Comparison of ENCODE assay signal across 8 mouse cellular contexts in the genomic region with DNA sequence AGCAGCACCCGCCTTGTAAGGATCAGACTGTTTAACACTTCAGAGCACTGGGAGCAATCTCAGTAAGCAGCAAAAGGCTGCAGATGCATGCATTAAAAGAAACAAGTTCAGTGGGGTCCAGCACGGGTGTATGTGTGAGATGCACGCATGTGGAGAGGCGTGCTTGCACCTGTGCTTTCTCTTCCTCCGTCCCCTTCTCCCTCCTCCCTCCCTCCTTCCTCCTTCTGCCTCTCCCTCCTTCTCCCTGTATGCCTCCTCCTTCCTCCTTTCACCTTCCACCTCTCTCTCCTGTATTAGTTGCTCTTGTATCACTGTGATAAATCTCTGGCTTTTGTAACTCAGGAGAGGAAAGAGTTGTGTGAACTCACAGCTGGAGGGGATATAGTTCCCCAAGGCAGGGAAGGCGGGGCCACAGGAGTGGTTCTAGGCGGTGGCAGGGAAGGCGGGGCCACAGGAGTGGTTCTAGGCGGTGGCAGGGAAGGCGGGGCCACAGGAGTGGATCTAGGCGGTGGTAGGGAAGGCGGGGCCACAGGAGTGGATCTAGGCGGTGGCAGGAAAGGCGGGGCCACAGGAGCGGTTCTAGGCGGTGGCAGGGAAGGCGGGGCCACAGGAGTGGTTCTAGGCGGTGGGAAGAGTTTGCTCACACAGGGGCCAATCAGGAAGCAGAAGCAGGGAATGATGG.
DNase-seq lines count a peak whose midpoint lies in the region; ATAC-seq and TF ChIP-seq lines count a peak whose summit lies in the region.
"Had no signal": no experiment of that assay in that cellular context is flagged by ENCODE, and none has a peak within 500 bp of the region (broad histone marks: within the 10 kb centered on the region; RNA-seq: fewer than 3 reads in every experiment).

No protein-coding gene starts in this region.

- TF ChIP-seq POLR2A in ES-Bruce4 (IDR thresholded peaks at IDR 0.05; ENCODE audit: insufficient read depth, low read length): no peak
- no peak for TF ChIP-seq POLR2A in bone marrow, adult 2 months (IDR thresholded peaks at IDR 0.05; ENCODE audit: borderline replicate concordance, control insufficient read depth, low read depth, low read length)

- H3K9me3 ChIP-seq in ES-Bruce4 (replicated peaks; ENCODE audit: control insufficient read depth, insufficient read depth, low read length, poor library complexity, severe bottlenecking): no peaks in the 10 kb centered on the region
- 0 out of 2 replicates have a peak, but pooled peaks cover 5% of the 10 kb centered on the region for H3K9me3 ChIP-seq in hindbrain, embryonic 10.5 days
- no peaks in the 10 kb centered on the region for H3K9me3 ChIP-seq in limb, embryonic 13.5 days
- H3K9me3 ChIP-seq in midbrain, embryonic 16.5 days (replicated peaks; ENCODE audit: control insufficient read depth, low read length, poor library complexity, severe bottlenecking): no peaks in the 10 kb centered on the region

- DNase-seq in hindbrain, embryonic 10.5 days (ENCODE audit: low spot score): peak; percentile 59
- DNase-seq in thymus, postnatal 10 days (ENCODE audit: low spot score in 2 of 2): peak; percentile 28 to 54
- no peak for DNase-seq in right cerebral cortex, postnatal 25 days

- no peaks in the 10 kb centered on the region for H3K27me3 ChIP-seq in ES-Bruce4 (ENCODE audit: control insufficient read depth, insufficient read depth, low read length, poor library complexity, severe bottlenecking)
- peaks cover 12% of the 10 kb centered on the region; the same call in 1 of the 2 replicates for H3K27me3 ChIP-seq in hindbrain, embryonic 10.5 days (ENCODE audit: insufficient read depth, poor library complexity, severe bottlenecking)
- peaks cover 4% of the 10 kb centered on the region; the same call in 1 of the 2 replicates for H3K27me3 ChIP-seq in limb, embryonic 13.5 days
- no peaks in the 10 kb centered on the region for H3K27me3 ChIP-seq in midbrain, embryonic 16.5 days (ENCODE audit: control insufficient read depth, insufficient read depth, low read depth, low read length)

- TF ChIP-seq EP300 in ES-Bruce4 (IDR thresholded peaks at IDR 0.05; ENCODE audit: insufficient read depth, low read depth, low read length): no peak

- H3K4me1 ChIP-seq in ES-Bruce4 (ENCODE audit: control insufficient read depth, insufficient read depth, low read length): peaks cover 2% of the 10 kb centered on the region
- no peaks in the 10 kb centered on the region for H3K4me1 ChIP-seq in bone marrow, adult 2 months (ENCODE audit: control insufficient read depth, insufficient read depth, low read length)
- peaks cover 15% of the 10 kb centered on the region for H3K4me1 ChIP-seq in hindbrain, embryonic 10.5 days (replicated peaks)
- H3K4me1 ChIP-seq in limb, embryonic 13.5 days: 0 out of 2 replicates have a peak, but pooled peaks cover 6% of the 10 kb centered on the region
- no peaks in the 10 kb centered on the region for H3K4me1 ChIP-seq in midbrain, embryonic 16.5 days (ENCODE audit: control insufficient read depth, insufficient read depth, low read length)

- H3K36me3 ChIP-seq in ES-Bruce4 (ENCODE audit: control insufficient read depth, insufficient read depth, low read length, poor library complexity, severe bottlenecking): no peaks in the 10 kb centered on the region
- no peaks in the 10 kb centered on the region for H3K36me3 ChIP-seq in hindbrain, embryonic 10.5 days
- H3K36me3 ChIP-seq in limb, embryonic 13.5 days: no peaks in the 10 kb centered on the region
- no peaks in the 10 kb centered on the region for H3K36me3 ChIP-seq in midbrain, embryonic 16.5 days (ENCODE audit: control insufficient read depth, insufficient read depth, low read length)

- H3K4me2 ChIP-seq in limb, embryonic 13.5 days (replicated peaks): peak overlapping the region; percentile 49
- H3K4me2 ChIP-seq in midbrain, embryonic 16.5 days (ENCODE audit: low read length): peak overlapping the region; percentile 11; the same call in 1 of the 2 replicates

- H3K27ac ChIP-seq in ES-Bruce4 (ENCODE audit: insufficient read depth, low read length): no peak overlapping the region
- H3K27ac ChIP-seq in bone marrow, adult 2 months (ENCODE audit: control insufficient read depth, insufficient read depth, low read depth, low read length, poor library complexity): no peak overlapping the region
- H3K27ac ChIP-seq in hindbrain, embryonic 10.5 days: no peak overlapping the region
- H3K27ac ChIP-seq in limb, embryonic 13.5 days: no peak overlapping the region
- no peak overlapping the region for H3K27ac ChIP-seq in midbrain, embryonic 16.5 days (ENCODE audit: low read length)
- H3K27ac ChIP-seq: macrophage had no signal

- WGBS in bone marrow, adult 2 months: 5% methylated on average over 18 of the region's 18 CpGs
- WGBS in hindbrain, embryonic 10.5 days: 9% methylated on average over 18 of the region's 18 CpGs
- WGBS in limb, embryonic 13.5 days: 3% methylated on average over 18 of the region's 18 CpGs
- 6% methylated on average over 18 of the region's 18 CpGs for WGBS in midbrain, embryonic 16.5 days

- ATAC-seq in limb, embryonic 13.5 days (ENCODE audit: low FRiP score, low read depth): peak; percentile 68
- ATAC-seq in midbrain, embryonic 16.5 days: no peak

- no peak for TF ChIP-seq CTCF in ES-Bruce4 (IDR thresholded peaks at IDR 0.05; ENCODE audit: low read depth, low read length)
- no peak for TF ChIP-seq CTCF in bone marrow, adult 2 months (IDR thresholded peaks at IDR 0.05; ENCODE audit: control insufficient read depth, insufficient read depth, low read length)

- H3K9ac ChIP-seq in ES-Bruce4 (ENCODE audit: low read depth, poor library complexity, severe bottlenecking): no peak overlapping the region
- H3K9ac ChIP-seq in limb, embryonic 13.5 days: no peak overlapping the region
- H3K9ac ChIP-seq in midbrain, embryonic 16.5 days (ENCODE audit: low read depth, low read length): no peak overlapping the region

- H3K4me3 ChIP-seq in ES-Bruce4 (ENCODE audit: low read depth, low read length): peak overlapping the region; percentile 10
- peak overlapping the region; percentile 2 for H3K4me3 ChIP-seq in bone marrow, adult 2 months (replicated peaks; ENCODE audit: control insufficient read depth, low read depth, low read length)
- peak overlapping the region; percentile 27 for H3K4me3 ChIP-seq in hindbrain, embryonic 10.5 days
- no peak overlapping the region for H3K4me3 ChIP-seq in limb, embryonic 13.5 days
- H3K4me3 ChIP-seq in midbrain, embryonic 16.5 days (ENCODE audit: low read depth, low read length): no peak overlapping the region

Comparison
In these comparisons a context has a peak if more than half of its experiments do, and no peak if none do; other contexts are left out.
1. H3K4me3 ChIP-seq: peak in ES-Bruce4 (single experiment), bone marrow, adult 2 months (single experiment) and hindbrain, embryonic 10.5 days (single experiment); none in limb, embryonic 13.5 days (single experiment) and midbrain, embryonic 16.5 days (single experiment).